8 mouse cellular contexts compared by ENCODE assay signal in genomic region chr17:59013091-59013459, GRCm38 (mm10). TPM values are rescaled to one million over a fixed set of nuclear protein-coding genes. Genes with fewer than 3 reads are reported as not detected.
A peak's percentile ranks its signal among the peaks of the same experiment; 100 is the strongest.
DNase-seq lines count a peak whose midpoint lies in the region; ATAC-seq and TF ChIP-seq lines count a peak whose summit lies in the region.

Nudt12 (minus strand) TSS chr17:59013372.

- DNase-seq in R1 (ENCODE audit: low read depth, low spot score) = peak; percentile 82
- DNase-seq in cerebellum, postnatal 25 days = peak; percentile 66 to 74
- DNase-seq in frontal cortex, postnatal 14 days (ENCODE audit: low spot score in 2 of 2) = peak; percentile 18 to 50
- DNase-seq in layer of hippocampus, postnatal 14 days (ENCODE audit: low spot score in 2 of 2) = peak; percentile 35 to 63
- DNase-seq in lung, postnatal 0 days (ENCODE audit: low spot score) = peak; percentile 73
- peak; percentile 61 for DNase-seq in ovary, postnatal 36 days (ENCODE audit: low spot score)
- peak; percentile 52 to 56 for DNase-seq in thymus, postnatal 36 days

- TF ChIP-seq CTCF in lung, postnatal 0 days (IDR thresholded peaks at IDR 0.05) = peak; percentile 22; the same call in 1 of the 2 replicates

- H3K9me3 ChIP-seq in hindbrain, embryonic 12.5 days (replicated peaks) = no peaks in the 10 kb centered on the region
- no peaks in the 10 kb centered on the region for H3K9me3 ChIP-seq in lung, postnatal 0 days (ENCODE audit: low read length)

- H3K4me2 ChIP-seq in hindbrain, embryonic 12.5 days (replicated peaks) = peak within 1 kb of the TSS; percentile 77
- peak within 1 kb of the TSS; percentile 77 for H3K4me2 ChIP-seq in lung, postnatal 0 days (replicated peaks; ENCODE audit: low read depth, low read length)

- peak within 1 kb of the TSS; percentile 78 for H3K4me3 ChIP-seq in hindbrain, embryonic 12.5 days
- H3K4me3 ChIP-seq in lung, postnatal 0 days (ENCODE audit: low read depth, low read length) = peak within 1 kb of the TSS; percentile 58

- no peaks in the 10 kb centered on the region for H3K4me1 ChIP-seq in hindbrain, embryonic 12.5 days
- H3K4me1 ChIP-seq in lung, postnatal 0 days (ENCODE audit: insufficient read depth, low read depth, low read length) = no peaks in the 10 kb centered on the region

- no peaks in the 10 kb centered on the region for H3K27me3 ChIP-seq in hindbrain, embryonic 12.5 days
- no peaks in the 10 kb centered on the region for H3K27me3 ChIP-seq in lung, postnatal 0 days (replicated peaks; ENCODE audit: insufficient read depth, low read length)

- H3K9ac ChIP-seq in hindbrain, embryonic 12.5 days = peak within 1 kb of the TSS; percentile 68
- H3K9ac ChIP-seq in lung, postnatal 0 days (replicated peaks; ENCODE audit: low read depth) = peak within 1 kb of the TSS; percentile 51

- H3K27ac ChIP-seq in hindbrain, embryonic 12.5 days = 0 out of 2 replicates have a peak within 1 kb of the TSS, but pooled peaks have one; percentile 55
- no peak within 1 kb of the TSS for H3K27ac ChIP-seq in lung, postnatal 0 days (ENCODE audit: low read length)

- peak; percentile 84 for ATAC-seq in hindbrain, embryonic 12.5 days (ENCODE audit: low FRiP score)
- peak; percentile 94 for ATAC-seq in lung, postnatal 0 days

- WGBS in hindbrain, embryonic 12.5 days = 1% methylated on average over 22 of the region's 22 CpGs
- WGBS in lung, postnatal 0 days = 1% methylated on average over 22 of the region's 22 CpGs

- no peaks in the 10 kb centered on the region for H3K36me3 ChIP-seq in hindbrain, embryonic 12.5 days
- no peaks in the 10 kb centered on the region for H3K36me3 ChIP-seq in lung, postnatal 0 days (ENCODE audit: insufficient read depth, low read length)

- no peak for TF ChIP-seq EP300 in lung, postnatal 0 days (IDR thresholded peaks at IDR 0.05)

RNA-seq across cellular contexts. Expression of gene Nudt12, which starts in this region (rescaled TPM):
- polyA plus RNA-seq in hindbrain, embryonic 12.5 days (2016; fragmentation: Nextera tagmentation; extraction: Ambion mirVana) = 5.8 and 6.5 TPM in 2 replicates
- total RNA-seq in layer of hippocampus, postnatal 14 days (2021) = 1 to 10 TPM; 9.0 to 9.5 TPM
- polyA plus RNA-seq in lung, postnatal 0 days (2015; fragmentation: Nextera tagmentation; extraction: Ambion mirVana) = 2.0 and 2.3 TPM in 2 replicates
